Mouse (Mus musculus) intestine, embryonic 16.5 days (tissue): ENCODE results near the gene Hoxd12. TPM values are rescaled to one million over a fixed set of nuclear protein-coding genes. Genes with fewer than 3 reads are reported as not detected.

Experiments
- ATAC-seq: fragments of 200-750 bp; cut with Nextera tagmentation; 2 replicates; pipeline ENCODE4 v1.8.0; 2017; ENCODE audit warnings: moderate TSS enrichment, moderate library complexity
- H3K27ac ChIP-seq: fragments of 300-500 bp; sonication (generic); 2 replicates; pipeline ENCODE4 v1.5.1; 2014; ENCODE audit warnings: mild to moderate bottlenecking, low read length
- H3K27me3 ChIP-seq: fragments of 300-500 bp; sonication (generic); replicated peaks from 2 replicates; pipeline ENCODE4 v1.6.1; 2014; ENCODE audit warnings: low read length, control low read depth, mixed read lengths; ENCODE audit not compliant: control insufficient read depth, insufficient read depth
- H3K36me3 ChIP-seq: fragments of 300-500 bp; sonication (generic); 2 replicates; pipeline ENCODE4 v1.6.1; 2014; ENCODE audit warnings: low read length, control low read depth; ENCODE audit not compliant: control insufficient read depth, insufficient read depth
- H3K4me1 ChIP-seq: fragments of 300-500 bp; sonication (generic); 2 replicates; pipeline ENCODE4 v1.6.1; 2014; ENCODE audit warnings: low read length, control low read depth, mixed read lengths; ENCODE audit not compliant: control insufficient read depth, insufficient read depth
- H3K4me2 ChIP-seq: fragments of 300-500 bp; sonication (generic); 2 replicates; pipeline ENCODE4 v1.6.1; 2014; ENCODE audit warnings: low read depth, low read length, control low read depth
- H3K4me3 ChIP-seq: fragments of 300-500 bp; sonication (generic); 2 replicates; pipeline ENCODE4 v1.5.1; 2014; ENCODE audit warnings: mild to moderate bottlenecking, low read length
- H3K9ac ChIP-seq: fragments of 300-500 bp; sonication (generic); 2 replicates; pipeline ENCODE4 v1.6.1; 2014; ENCODE audit warnings: low read depth, low read length
- H3K9me3 ChIP-seq: fragments of 300-500 bp; sonication (generic); 2 replicates; pipeline ENCODE4 v1.6.1; 2016; ENCODE audit warnings: low read length, control low read depth; ENCODE audit not compliant: control insufficient read depth
- WGBS: fragments of 180-500 bp; shearing (Covaris S2); extraction: QIAGEN DNeasy Blood & Tissue Kit; methylation state at CpG from one replicate; pipeline ENCODE4 v1.1.7; 2014; 5-methylcytosine and 5-hydroxymethylcytosine counted together
- polyA plus RNA-seq: library from polyadenylated mRNA; unstranded; fragments of >200 nt; fragmentation: Nextera tagmentation; extraction: Ambion mirVana; gene quantifications from 2 replicates; pipeline ENCODE4 v1.2.1, GENCODE M21; 2015

The Hoxd12 gene
- polyA plus RNA-seq, 1 experiment from 2014 or later, result 0.60 TPM

- Histone ChIP-seq H3K27ac (peak within 1 kb of the TSS; percentile 37; the same call in 1 of the 2 replicates), H3K4me1 (peaks cover 4% of the 10 kb centered on the region; the same call in 1 of the 2 replicates), H3K9ac (peak within 1 kb of the TSS; percentile 62), H3K9me3 (no peaks in the 10 kb centered on the region), H3K4me3 (peak within 1 kb of the TSS; percentile 48), H3K36me3 (no peaks in the 10 kb centered on the region), H3K4me2 (peak within 1 kb of the TSS; percentile 67), H3K27me3 (peaks cover 88% of the 10 kb centered on the region)
- ATAC-seq, result peak; percentile 62
- under 1% methylated on average over 43 of the region's 43 CpGs for WGBS
These were observed 22.8 kb downstream of the Hoxd12 start, which contains the start of gene Hoxd9 for GRCm38 (mm10) chr2:74697567-74698121. Gene Hoxd9 (plus strand): TSS chr2:74697727.

- Histone ChIP-seq H3K9me3 (no peaks in the 10 kb centered on the region), H3K4me1 (peaks cover 4% of the 10 kb centered on the region; the same call in 1 of the 2 replicates), H3K27me3 (peaks cover 86% of the 10 kb centered on the region), H3K4me2 (peak overlapping the region; percentile 67), H3K36me3 (no peaks in the 10 kb centered on the region), H3K27ac (no peak overlapping the region), H3K9ac (peak overlapping the region; percentile 62), H3K4me3 (peak overlapping the region; percentile 48)
- under 1% methylated on average over 78 of the region's 86 CpGs for WGBS
- ATAC-seq, result peak; percentile 49; the same call in 1 of the 2 replicates
These were observed 23.6 kb downstream of the Hoxd12 start for GRCm38 (mm10) chr2:74698201-74699052.

- peaks cover 86% of the 10 kb centered on the region for H3K27me3 ChIP-seq
- H3K4me1 ChIP-seq, result peaks cover 4% of the 10 kb centered on the region; the same call in 1 of the 2 replicates
- WGBS, result 3% methylated on average over 17 of the region's 17 CpGs
- peak overlapping the region; percentile 67 for H3K4me2 ChIP-seq
- no peak for ATAC-seq
- H3K9me3 ChIP-seq, result no peaks in the 10 kb centered on the region
- peak overlapping the region; percentile 48 for H3K4me3 ChIP-seq
- H3K36me3 ChIP-seq, result no peaks in the 10 kb centered on the region
- peak overlapping the region; percentile 62 for H3K9ac ChIP-seq
- H3K27ac ChIP-seq, result no peak overlapping the region
These were observed 24.2 kb downstream of the Hoxd12 start for GRCm38 (mm10) chr2:74699053-74699430.

GRCm38 (mm10) chr2:74699664-74700545 lies 25.1 kb downstream of the Hoxd12 start:
- 10% methylated on average over 23 of the region's 23 CpGs for WGBS

GRCm38 (mm10) chr2:74700546-74701112 lies 25.8 kb downstream of the Hoxd12 start:
- Histone ChIP-seq H3K36me3 (no peaks in the 10 kb centered on the region), H3K9ac (peak overlapping the region; percentile 12; the same call in 1 of the 2 replicates), H3K27me3 (peaks cover 85% of the 10 kb centered on the region), H3K4me1 (peaks cover 11% of the 10 kb centered on the region), H3K4me3 (no peak overlapping the region), H3K4me2 (no peak overlapping the region), H3K27ac (no peak overlapping the region), H3K9me3 (no peaks in the 10 kb centered on the region)
- WGBS, result 15% methylated on average over 22 of the region's 22 CpGs
- no peak for ATAC-seq

More at GRCm38 (mm10) chr2:74699664-74700545, 25.1 kb downstream of the Hoxd12 start:
- H3K27ac ChIP-seq, result no peak overlapping the region
- ATAC-seq, result no peak
- 0 out of 2 replicates have a peak overlapping the region, but pooled peaks have one; percentile 12 for H3K4me2 ChIP-seq
- H3K36me3 ChIP-seq, result no peaks in the 10 kb centered on the region
- H3K4me3 ChIP-seq, result no peak overlapping the region
- no peaks in the 10 kb centered on the region for H3K9me3 ChIP-seq
- peak overlapping the region; percentile 12; the same call in 1 of the 2 replicates for H3K9ac ChIP-seq
- peaks cover 87% of the 10 kb centered on the region for H3K27me3 ChIP-seq
- H3K4me1 ChIP-seq, result peaks cover 8% of the 10 kb centered on the region

- Histone ChIP-seq H3K36me3 (no peaks in the 10 kb centered on the region), H3K4me1 (peaks cover 11% of the 10 kb centered on the region), H3K27me3 (peaks cover 82% of the 10 kb centered on the region), H3K27ac (no peak overlapping the region), H3K4me2 (no peak overlapping the region), H3K9me3 (no peaks in the 10 kb centered on the region), H3K4me3 (no peak overlapping the region), H3K9ac (no peak overlapping the region)
- ATAC-seq, result no peak
- 14% methylated on average over 17 of the region's 17 CpGs for WGBS
These were observed 27.4 kb downstream of the Hoxd12 start for GRCm38 (mm10) chr2:74701949-74702819.

GRCm38 (mm10) chr2:74702820-74703219 lies 28.0 kb downstream of the Hoxd12 start:
- no peak overlapping the region for H3K4me2 ChIP-seq
- 36% methylated on average over 6 of the region's 6 CpGs for WGBS

GRCm38 (mm10) chr2:74703317-74703716 lies 28.5 kb downstream of the Hoxd12 start:
- Histone ChIP-seq H3K36me3 (no peaks in the 10 kb centered on the region), H3K4me2 (peak overlapping the region; percentile 75; the same call in 1 of the 2 replicates)
- 24% methylated on average over 10 of the region's 10 CpGs for WGBS

More at GRCm38 (mm10) chr2:74702820-74703219, 28.0 kb downstream of the Hoxd12 start:
- Histone ChIP-seq H3K36me3 (no peaks in the 10 kb centered on the region), H3K9ac (no peak overlapping the region), H3K4me1 (peaks cover 11% of the 10 kb centered on the region), H3K9me3 (no peaks in the 10 kb centered on the region), H3K27ac (no peak overlapping the region), H3K4me3 (no peak overlapping the region), H3K27me3 (peaks cover 82% of the 10 kb centered on the region)
- ATAC-seq, result no peak

More at GRCm38 (mm10) chr2:74703317-74703716, 28.5 kb downstream of the Hoxd12 start:
- H3K4me1 ChIP-seq, result peaks cover 9% of the 10 kb centered on the region
- no peak overlapping the region for H3K27ac ChIP-seq
- no peaks in the 10 kb centered on the region for H3K9me3 ChIP-seq
- peaks cover 78% of the 10 kb centered on the region for H3K27me3 ChIP-seq
- no peak overlapping the region for H3K9ac ChIP-seq
- H3K4me3 ChIP-seq, result no peak overlapping the region
- ATAC-seq, result no peak
